Mouse (Mus musculus): Measurements from ENCODE around the gene Gbp10.
"Not testable (repeated sequence)": the region's sequence is repeated elsewhere in the genome, so short reads cannot be mapped to it uniquely, and the experiment has no call there.

- TF ChIP-seq HCFC1 (IDR thresholded peaks at IDR 0.05; ENCODE audit: borderline replicate concordance, insufficient read depth, low read length); CHD2 (IDR thresholded peaks at IDR 0.05; ENCODE audit: low read depth, low read length); ZC3H11A (IDR thresholded peaks at IDR 0.05; ENCODE audit: borderline replicate concordance, low read depth, low read length); MAFK (IDR thresholded peaks at IDR 0.05; ENCODE audit: insufficient read depth, low read depth, low read length); ZNF384 (IDR thresholded peaks at IDR 0.05; ENCODE audit: low read depth, low read length): not testable (repeated sequence)
Measured at GRCm38 (mm10) chr5:105238402-105238801, 931 bp downstream of the Gbp10 start.

All from ES-E14 (cell line).